Mouse (Mus musculus) lung, adult 2 months (tissue): ENCODE data around the gene Fcgr1.

Experiments used
- CTCF ChIP-seq: fragments of 200-500 bp; IDR thresholded peaks from 2 replicates; pipeline ENCODE4 v1.5.1; 2011; ENCODE audit warnings: mild to moderate bottlenecking, low read length, control low read depth; ENCODE audit not compliant: insufficient read depth
- POLR2A ChIP-seq: fragments of 200-500 bp; IDR thresholded peaks from 2 replicates; pipeline ENCODE4 v1.6.1; 2011; ENCODE audit warnings: low read depth, mild to moderate bottlenecking, control low read depth, low read length, borderline replicate concordance; ENCODE audit errors: extremely low read depth

DNA sequence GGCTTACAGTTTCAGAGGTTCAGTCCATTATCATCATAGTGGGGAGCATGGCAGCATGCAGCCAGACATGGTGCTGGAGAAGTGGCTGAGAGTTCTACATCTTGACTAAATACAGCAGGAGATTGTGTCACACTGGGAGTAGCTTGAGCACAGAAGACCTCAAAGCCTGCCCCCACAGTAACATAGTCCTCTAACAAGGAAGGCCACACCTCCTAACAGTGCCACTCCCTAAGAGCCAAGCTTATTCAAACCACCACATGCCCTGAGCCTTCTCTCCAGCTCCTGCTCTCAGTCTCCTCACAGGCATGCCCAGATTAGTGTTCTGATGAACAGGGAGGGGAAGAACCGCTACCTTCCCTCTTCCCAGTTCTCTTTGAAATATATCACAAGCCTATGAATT, 42.9 kb upstream of the Fcgr1 start:
- TF ChIP-seq CTCF (no peak), POLR2A (no peak)
